Mouse (Mus musculus): ENCODE results near the gene Gnai2.

GRCm38 (mm10) chr9:107567702-107568319 lies 67.4 kb downstream of the Gnai2 start, which contains the start of gene Hyal2:
- no peak for TF ChIP-seq CTCF (IDR thresholded peaks at IDR 0.05; ENCODE audit: control insufficient read depth, insufficient read depth, low read length)
- TF ChIP-seq POLR2A (IDR thresholded peaks at IDR 0.05; ENCODE audit: borderline replicate concordance, control insufficient read depth, low read depth, low read length): no peak

Measured in bone marrow, adult 2 months (tissue).